Mouse (Mus musculus) heart, postnatal 10 days (tissue): ENCODE results near the gene Nav2. TPM values are rescaled to one million over a fixed set of nuclear protein-coding genes. Genes with fewer than 3 reads are reported as not detected.

Experiments used
- DNase-seq, 2 experiments: peaks; one replicate each; pipeline ENCODE4 v3.0.0; 2021
- intact Hi-C: fragments of 180-260 bp; cut with DNase I; formaldehyde crosslinking; loops from one replicate; pipeline ENCODE4 v1.15.1; 2025
- total RNA-seq, 2 experiments: library from RNA; stranded (reverse); gene quantifications; 2 replicates each; pipeline ENCODE4 v1.2.3; 2021

Gene Nav2
- total RNA-seq, 2 experiments from 2014 or later = 79.7 to 82.1 TPM

DNA sequence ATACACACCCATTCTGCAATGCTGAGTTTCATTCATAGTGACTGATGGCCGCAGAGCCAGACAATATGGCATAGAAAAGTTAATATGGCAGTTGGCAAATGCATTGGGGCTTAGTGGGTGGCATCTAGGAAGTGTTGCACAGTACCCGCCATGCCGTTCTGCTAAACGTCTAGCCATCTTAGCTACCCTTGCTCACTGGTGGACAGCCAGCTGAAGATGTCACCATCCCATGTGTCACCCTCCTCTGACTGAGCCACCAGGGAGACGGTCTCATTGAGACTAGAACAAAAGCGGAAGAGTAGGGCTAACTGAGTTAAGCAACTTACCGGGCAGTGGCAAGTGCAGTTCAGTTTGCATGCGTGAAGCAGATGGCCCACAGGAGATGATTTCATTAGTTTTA is 428.2 kb downstream of the Nav2 start:
- DNase-seq = no peak
- intact Hi-C loops = no loop called here

DNA sequence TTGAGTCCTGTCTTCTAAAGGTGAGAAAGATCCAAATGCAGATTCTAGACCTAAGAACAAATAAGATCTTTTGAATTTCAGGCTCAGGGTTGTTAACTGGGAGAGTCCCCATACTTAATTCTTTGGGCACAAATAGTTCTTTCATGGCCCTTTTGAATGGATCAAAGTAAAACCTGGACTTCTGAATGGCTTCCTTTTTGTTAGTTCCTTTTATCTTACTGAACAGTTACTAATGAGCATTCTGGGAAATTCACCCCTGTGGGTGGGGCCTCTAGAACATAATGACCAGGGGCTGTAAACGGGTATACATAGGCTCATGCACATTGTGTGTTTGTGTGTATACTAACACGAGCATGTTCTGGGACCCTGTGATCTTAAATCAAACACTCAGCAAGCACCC is 429.2 kb downstream of the Nav2 start:
- DNase-seq = no peak
- intact Hi-C loops = no loop called here

DNA sequence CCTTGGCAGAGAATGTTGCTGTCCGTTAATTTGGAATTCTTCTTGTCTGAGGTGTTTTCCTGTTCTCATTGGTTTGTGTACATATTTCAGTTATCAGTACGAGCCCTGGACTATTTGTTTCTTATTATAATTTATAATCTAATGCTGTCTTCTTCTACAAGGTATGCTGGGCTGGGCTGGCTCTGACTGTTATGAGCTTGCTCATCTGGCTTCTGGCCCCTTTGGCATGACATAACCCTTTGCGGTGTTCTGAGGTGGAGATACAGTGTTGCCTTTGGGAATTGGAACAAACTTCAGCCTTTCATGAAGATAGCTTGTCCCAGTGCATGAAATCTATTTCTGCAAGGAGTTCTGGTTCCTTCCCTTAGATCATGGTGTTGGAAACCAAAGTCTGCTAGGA is 431.4 kb downstream of the Nav2 start:
- intact Hi-C loops = no loop called here
- no peak for DNase-seq

DNA sequence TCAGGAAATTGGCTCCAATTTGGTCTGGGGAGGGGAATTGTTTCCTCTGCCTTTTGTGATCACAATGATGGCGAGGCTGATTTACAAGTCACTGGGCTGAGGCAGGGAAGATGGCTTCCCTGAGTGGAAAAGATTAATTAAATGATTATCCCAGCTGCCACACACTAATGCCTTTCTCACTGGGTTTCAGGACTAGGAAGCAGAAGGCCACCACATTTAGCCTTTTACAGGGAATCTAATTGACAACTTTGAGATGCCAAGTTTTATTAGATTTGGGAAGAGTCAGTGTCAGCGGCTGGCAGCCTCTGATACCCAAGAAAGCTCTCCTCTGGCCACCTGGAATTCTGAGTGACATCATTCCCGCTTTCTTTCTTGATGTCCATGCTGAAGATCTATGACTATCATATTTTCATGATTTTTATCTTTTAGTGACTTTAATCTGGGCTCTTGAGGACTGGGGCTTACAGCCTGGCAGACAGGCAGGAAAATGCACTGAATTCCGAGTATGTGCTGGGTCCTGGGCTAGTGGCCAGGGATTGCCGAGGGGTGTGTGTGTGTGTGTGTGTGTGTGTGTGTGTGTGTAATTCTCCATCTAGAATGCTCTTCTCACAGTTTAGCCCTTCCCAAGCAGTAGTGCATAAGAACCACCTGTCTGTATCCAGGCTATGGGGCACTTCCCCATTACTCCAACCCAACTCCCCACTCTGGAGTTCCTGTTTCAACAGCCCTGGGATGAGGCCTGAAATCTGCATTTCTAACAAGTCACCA is 432.8 kb downstream of the Nav2 start:
- intact Hi-C loops = no loop called here
- DNase-seq = peak in 1 of 2 experiments; percentile 31

DNA sequence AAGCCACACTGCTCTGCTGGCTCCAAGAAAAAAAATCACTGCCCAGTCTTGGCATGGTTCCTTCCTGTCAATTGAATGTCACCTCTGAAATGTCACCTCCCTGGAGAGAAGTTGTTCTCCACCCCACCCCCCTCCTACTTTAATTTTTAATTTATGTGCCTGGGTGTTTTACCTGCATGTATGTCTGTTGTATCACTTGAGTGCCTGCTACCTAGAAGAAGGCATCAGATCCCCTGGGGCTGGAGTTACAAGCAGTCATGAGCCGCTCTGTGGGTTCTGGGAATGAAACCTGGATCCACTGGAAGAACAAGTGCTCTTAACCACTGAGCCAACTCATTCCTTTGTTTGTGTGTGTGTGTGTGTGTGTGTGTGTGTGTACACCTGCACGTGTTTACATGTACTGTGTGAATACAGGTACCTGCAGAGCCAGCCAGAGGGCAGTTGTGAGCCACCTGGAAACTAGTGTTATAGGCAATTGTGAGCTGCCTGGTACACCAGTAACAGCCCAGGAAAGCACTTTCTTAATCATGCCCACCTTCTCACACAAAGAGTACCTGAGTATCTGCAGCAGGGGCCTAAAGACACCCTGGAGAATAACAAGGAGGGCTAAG is 433.5 kb downstream of the Nav2 start:
- DNase-seq = peak; percentile 38 to 57

DNA sequence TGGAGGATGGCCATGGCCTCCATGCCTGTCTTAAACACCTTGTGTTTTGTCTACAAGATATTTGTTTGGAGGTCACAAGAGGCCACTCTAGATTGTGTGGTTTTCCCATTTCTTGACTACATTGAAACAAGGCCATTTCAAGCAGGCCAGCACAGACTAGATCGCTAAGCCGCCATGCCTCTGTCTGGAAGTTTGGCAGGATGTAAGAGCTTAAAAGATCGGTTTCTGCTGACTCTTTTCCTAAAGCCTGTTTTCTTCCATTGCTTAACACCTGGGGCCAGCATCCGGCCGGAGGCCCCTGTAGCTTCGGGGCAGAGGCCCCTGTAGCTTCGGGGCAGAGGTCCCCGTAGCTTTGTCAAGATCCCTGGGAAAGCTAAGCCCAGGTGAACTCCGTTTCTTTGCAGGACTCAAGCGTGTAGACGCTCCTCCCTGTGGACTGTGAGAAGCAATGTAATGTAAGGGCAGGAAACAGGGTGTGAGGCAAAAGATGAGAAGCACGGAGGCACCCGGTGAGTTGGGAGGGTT is 434.1 kb downstream of the Nav2 start:
- intact Hi-C loops = no loop called here
- no peak for DNase-seq

More for the DNA sequence above, 433.5 kb downstream of the Nav2 start:
- intact Hi-C loops = no loop called here

DNA sequence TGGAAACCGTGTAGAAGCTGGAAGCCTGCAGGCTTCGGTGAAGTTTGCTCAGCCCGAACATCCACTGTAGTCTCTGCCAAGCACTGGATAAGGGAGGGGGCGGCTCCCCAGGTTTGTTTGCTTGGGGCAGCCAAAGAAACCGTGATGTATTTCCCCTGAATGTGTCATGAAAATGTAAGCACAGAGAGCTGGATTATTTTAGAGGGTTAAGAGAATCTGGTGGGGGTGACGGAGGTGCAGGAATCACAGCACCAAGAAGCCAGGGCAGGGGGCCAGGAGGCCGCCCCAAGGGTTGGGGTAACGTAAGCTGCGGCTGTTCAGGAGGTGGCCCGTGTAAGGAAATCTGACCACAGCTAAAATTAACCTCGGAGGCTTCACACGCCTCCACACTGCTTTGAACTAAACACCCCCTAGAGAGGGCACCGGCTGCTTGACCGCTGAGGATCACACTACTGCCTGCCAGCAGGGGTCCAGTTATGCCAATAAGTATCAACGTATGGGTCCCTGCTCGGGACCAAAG is 434.6 kb downstream of the Nav2 start:
- DNase-seq = peak; percentile 61 to 73
- intact Hi-C loops = no loop called here

DNA sequence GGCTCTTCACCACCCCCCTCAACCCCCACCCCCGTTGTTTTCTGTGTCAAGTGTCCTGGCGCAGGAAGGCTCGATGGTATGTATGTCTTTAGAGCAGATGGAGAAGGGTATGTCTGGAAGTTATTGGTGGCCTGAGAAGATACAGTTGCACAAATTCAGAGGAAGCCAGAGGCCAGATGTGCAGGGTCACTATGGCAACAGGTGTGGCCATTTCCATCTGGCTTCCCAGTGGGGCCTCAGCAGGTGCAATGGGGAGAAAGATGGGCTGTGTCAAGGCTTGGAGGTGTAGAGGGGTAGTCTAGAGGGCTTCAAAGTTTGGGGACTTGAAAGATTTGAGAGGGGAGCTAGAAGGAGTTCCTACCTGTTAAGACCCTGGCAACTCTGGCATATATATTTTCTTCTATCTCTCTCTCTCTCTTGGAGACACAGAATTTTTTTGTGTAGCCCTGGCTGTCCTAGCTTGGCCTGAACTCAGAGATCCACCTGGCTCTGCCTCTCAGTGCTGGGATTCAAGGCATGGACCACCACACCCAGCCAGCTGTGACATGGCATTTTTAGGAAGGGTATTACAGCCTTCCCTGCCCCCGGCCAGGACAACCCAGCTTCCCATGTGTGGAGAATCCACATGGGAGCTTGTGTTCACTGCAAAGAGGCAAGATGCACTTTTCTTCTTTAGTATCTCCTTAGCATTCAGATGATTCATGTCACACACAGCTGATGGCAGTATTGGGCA is 435.4 kb downstream of the Nav2 start:
- intact Hi-C loops = no loop called here
- no peak for DNase-seq

DNA sequence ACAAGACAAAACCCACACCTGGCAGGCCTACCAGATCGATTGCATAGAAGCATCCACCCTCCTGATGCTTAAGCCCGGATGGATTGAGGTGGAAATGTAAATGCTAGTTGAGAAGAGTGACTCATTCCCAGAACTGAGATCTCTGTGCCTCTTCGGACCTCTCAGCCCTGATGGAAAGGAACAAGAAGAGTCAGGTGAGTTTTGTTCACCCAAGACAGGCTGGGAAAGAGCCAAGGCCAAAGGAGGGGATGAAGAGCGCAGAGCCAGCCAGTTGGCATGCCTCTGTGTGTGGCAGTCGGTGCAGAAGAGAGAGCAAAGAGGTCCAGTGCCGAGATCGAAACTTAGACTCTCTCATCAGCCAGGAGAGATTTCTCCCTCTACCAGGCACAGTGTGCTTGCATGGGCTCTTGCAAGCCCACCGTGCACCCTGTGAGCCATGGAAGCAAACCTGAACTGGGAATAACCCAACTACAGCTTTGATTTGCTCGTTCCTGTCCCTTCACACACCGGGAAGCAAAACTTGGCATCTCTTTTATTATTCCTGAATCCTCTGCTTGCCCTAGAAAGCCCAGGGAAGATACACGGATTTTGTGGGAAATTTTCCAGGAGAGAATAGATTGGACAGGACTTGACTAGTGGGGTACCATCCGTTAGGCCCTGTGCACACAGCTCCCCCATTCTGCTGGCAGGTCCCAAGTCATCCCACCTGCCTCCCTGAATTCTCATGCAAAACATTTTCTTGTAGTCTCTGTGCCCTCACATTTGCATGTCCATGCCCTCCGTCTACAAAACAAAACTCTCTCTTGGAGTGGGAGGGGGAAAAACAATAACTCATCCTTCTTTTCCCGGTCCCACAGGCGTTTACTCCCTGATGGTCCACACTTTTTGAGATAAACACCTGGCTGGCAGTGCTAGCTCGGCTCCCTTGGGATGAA is 439.1 kb downstream of the Nav2 start:
- DNase-seq = peak; percentile 30 to 46
- intact Hi-C loops = no loop called here

DNA sequence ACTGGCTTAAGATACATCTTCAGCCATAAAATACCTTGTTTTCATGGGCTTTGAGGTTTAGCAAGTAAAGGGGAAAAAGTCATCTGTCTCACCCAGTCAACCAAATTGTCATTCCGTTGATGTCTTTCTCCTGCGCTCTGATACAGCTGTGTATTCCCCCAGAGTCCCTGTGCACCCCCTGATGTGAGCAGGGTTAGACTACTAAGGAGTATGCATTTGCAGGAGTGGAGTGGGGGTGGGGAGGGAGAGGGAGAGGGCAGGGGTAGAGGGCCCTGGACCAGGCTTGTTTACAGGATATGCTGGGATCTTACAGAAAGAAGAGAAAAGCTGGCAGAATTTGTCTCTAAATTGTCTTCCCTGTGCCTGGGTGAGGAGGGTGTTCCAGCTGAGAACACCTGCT is 440.1 kb downstream of the Nav2 start:
- intact Hi-C loops = no loop called here
- no peak for DNase-seq

DNA sequence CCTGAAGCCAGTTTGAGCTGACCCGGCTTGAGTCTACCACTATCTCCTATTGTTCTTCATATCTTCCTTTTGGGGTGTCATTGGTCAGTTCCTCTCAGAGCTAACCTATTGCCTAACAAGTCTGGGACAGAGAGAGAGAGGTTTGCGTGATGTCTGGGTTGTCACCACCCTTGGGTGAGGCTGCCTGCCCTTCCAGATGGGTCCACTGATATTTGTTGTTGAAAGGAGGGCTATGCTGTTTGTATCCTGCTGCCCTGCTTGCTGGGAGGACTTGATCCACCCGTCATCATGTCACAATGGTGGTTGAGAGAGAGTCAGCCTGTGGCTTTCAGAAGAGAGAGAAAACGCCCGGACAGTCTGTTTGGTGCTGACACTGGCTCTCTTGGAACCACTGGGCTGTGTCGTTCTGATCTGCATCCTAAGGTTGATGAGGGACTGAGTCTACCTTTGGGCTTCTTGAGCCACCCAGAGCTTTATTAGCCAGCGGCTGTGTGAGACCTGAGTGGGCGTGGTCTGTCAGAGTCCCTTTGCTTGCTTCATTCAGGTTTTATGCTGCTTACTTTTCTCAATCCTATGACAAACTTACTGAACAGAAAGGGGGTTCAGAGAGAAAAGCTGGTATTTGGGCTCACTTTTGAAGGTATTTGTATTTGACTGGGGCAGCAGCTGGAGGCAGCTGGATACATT is 441.9 kb downstream of the Nav2 start:
- DNase-seq = no peak
- intact Hi-C loops = no loop called here

DNA sequence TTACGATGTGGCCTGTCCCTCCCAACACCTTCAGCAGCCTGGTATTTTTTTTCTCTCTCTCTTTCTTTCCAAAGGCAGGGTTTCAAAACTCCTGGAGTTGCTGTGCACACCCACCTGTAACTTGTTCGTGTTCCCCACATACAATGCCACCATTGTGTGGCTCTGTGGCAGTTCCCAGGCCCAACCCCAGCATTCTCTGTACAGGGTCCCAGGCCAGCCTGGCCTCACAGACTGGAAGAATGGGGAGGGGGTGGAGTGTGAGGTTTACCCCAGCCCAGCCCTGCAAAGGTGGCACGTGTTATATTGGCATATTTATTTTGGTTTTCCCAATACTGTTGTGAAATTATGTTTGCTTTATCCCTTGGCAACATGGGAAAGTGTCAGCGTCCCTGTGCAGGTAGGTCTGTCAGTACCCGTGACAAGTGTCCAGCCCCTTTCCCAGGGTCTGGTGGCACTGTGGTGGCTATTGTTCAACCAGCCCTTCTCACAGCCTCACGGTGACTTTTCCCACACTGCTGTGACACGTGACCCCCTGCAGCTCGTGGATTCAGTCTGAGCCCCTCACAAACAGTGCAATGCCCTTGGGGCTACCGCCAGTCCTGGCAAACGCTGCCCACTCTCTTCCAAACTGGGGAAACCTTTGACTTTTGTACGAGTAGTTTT is 443.2 kb downstream of the Nav2 start:
- intact Hi-C loops = no loop called here
- no peak for DNase-seq

DNA sequence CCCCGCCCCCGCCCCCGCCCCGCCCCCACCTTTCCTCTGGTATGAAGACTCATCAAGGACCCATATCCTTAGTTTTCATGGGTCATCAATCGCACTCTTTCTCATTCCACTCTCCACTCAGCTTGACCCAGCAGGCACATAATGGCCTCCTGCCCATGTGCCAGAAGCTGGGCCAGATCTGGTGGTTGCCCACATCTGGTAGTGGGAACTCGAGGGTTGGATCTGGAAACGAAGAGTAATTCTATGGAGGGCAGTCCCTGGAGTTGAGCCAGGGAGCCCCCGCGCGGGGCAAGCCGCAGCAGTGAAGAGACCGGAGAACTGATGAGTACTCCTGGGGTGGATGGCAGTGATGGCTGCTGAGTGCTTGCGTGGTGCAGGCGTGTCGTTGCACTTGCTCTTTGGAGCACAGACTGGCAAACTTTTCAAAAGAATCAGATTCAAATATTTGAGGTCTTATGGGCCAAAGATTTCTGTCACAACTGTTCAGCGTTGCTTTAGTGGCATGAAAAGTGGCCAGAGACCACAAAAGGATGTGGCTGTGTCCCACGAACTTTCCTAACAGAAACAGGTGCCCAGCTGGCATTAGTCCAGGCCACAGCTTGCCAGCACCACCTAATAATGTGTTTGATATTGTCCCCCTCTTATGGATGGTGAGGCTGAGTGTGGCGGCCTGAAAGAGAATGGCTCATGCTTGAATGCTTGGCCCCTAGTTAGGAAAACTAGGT is 449.1 kb downstream of the Nav2 start:
- intact Hi-C loops = no loop called here
- no peak for DNase-seq

DNA sequence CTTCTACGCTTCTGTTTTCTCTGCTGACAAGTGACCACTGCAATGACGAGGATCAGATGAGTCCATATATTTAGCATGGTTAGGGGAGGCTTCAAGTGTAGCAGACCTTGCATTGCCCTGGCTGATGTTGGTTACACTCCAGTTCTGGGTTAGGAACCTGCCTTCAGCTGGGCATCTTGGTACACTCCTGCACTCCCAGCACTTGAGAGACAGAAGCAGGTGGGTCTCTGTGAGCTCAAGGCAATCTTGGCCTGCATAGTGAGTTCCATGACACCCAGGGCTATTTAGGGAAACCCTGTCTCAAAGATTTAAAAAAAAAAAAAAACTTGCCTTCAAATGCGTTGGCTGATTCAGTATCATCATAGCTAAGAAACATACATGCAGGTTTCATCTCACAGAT is 450.6 kb downstream of the Nav2 start:
- no peak for DNase-seq
- intact Hi-C loops = no loop called here

DNA sequence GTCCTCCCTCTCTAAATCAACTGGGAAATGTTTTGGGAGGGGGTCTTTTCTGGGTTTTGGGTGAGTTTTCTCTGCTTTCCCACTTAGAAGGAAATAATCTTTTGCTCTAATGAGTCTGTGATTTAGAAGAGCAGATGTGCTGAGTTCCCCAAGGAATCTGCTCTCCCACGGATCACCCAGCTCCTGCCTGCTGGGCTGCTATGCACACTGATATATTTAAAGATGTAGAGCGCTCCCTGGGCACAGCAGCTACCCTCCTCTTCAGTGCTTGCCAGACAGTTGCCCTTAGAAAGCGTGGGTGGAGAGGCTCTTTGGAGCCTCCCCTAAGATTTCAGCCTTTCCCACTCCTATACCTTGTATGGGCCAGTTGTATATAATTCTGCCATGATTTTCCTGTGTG is 452.1 kb downstream of the Nav2 start:
- DNase-seq = no peak
- intact Hi-C loops = no loop called here

DNA sequence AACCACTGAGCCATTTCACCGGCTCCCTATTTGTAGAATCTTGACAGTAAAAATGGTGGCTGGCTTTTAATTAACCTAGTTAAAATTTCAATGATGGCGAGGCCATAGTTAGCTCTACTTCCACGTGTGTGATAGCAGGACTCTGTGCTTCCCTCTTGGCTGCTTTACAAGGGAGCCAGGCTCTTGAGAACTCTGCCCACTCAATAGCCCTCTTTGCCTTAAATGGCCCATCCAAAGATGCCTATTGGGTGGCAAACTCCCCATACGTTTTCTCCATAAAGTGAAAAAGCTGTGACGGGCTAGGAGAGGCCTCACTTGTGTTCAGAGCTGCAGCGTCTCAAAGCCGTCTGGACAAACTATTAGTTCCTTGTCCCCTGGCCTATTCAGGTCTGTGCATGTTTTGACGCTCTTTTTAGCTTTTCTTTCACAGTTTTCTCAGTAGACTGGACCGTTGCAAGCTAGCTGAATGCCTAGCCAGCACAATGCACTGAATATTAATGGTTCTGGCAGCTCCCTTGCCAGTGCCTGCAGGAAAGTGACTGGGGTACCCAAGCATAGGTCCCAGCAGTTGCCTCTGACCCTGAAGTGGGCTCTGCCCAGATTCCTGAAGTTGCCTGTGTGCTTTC is 453.1 kb downstream of the Nav2 start:
- intact Hi-C loops = no loop called here
- DNase-seq = no peak

DNA sequence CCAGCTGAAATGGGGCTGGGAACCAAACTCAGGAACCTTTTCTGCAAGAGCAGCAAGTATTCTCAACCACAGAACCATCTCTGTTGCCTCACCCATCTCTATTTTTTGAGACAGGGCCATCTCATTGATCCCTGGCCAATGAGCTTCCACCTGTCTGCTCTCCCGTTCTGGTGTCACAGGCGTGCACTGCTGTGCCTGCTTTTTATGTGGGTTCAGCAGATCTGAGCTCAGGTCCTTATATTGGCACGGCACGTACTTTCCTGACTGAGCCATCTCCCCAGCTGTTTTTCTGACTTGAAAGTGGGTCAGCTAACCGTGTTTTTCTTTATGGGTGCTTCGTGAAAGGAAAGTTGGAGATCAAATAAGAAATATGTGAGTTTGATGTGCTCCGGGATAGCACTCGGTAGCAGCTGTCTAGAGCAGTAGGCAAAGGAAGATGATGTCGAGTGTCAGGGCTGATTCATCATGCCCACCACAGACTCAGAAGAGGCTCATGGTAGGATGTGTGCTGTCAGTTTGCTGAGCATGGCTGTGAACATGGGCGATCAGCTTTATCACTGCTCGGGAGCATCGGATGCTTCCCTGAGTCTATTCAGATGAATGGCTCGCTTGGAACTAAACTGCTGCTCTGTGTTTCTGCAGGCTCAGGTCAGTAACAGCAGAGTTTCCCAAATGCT is 456.1 kb downstream of the Nav2 start:
- intact Hi-C loops = no loop called here
- no peak for DNase-seq

DNA sequence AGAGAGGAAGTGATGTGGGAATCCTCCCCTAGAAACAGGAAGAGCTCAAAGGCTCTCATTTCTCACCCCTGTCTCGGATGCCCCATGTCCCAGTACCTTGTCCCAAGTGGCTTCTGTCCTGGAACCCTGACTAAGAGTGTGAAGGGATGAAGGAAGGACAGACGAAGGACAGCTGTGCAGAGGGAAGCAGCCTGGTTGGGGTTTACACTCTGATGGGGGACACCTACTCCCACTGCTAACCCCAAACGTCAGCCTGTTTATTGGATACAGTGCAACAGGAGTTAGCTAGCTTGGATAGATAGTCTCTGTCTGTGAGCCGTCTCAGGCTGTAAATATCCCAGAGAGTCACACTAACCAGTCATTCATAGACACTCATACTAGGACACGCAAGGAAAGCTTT is 460.1 kb downstream of the Nav2 start:
- no peak for DNase-seq
- intact Hi-C loops = no loop called here
